Mouse (Mus musculus) ES-E14 (cell line): ENCODE measurements around the gene Unc5cl. TPM values are rescaled to one million over a fixed set of nuclear protein-coding genes. Genes with fewer than 3 reads are reported as not detected.

ENCODE experiments used
- DNase-seq: peaks from one replicate; pipeline ENCODE4 v3.0.0-alpha.2; 2013; ENCODE audit warnings: low read depth, low spot score
- H3K27ac ChIP-seq: 2 replicates; pipeline ENCODE4 v1.5.1; 2012; ENCODE audit warnings: low read depth, mild to moderate bottlenecking, low read length, moderate library complexity, mixed read lengths; ENCODE audit not compliant: poor library complexity, insufficient read depth, severe bottlenecking
- H3K36me3 ChIP-seq: 2 replicates; pipeline ENCODE4 v1.6.1; 2012; ENCODE audit warnings: mild to moderate bottlenecking, low read length, moderate library complexity, mixed read lengths; ENCODE audit not compliant: control insufficient read depth, poor library complexity, insufficient read depth, severe bottlenecking
- H3K4me1 ChIP-seq, 2 experiments: fragments of 150-350 bp in 1 of 2; sonication (generic) in 1 of 2; 2 replicates each; pipeline ENCODE4 v1.6.1; 2012; ENCODE audit warnings: low read length in 2 of 2, mild to moderate bottlenecking in 1 of 2, mixed read lengths in 1 of 2; ENCODE audit not compliant: control insufficient read depth in 2 of 2, insufficient read depth in 2 of 2, poor library complexity in 1 of 2
- H3K4me3 ChIP-seq, 2 experiments: fragments of 150-350 bp in 1 of 2; sonication (generic) in 1 of 2; 2 replicates each; pipeline ENCODE4 v1.5.1; 2012; ENCODE audit warnings: low read length in 2 of 2, low read depth in 1 of 2, mild to moderate bottlenecking in 1 of 2, mixed read lengths in 1 of 2; ENCODE audit not compliant: insufficient read depth in 1 of 2, poor library complexity in 1 of 2, severe bottlenecking in 1 of 2
- H3K9ac ChIP-seq: 2 replicates; pipeline ENCODE4 v1.6.1; 2012; ENCODE audit warnings: low read depth, mild to moderate bottlenecking, low read length, mixed read lengths; ENCODE audit not compliant: poor library complexity, insufficient read depth, severe bottlenecking
- H3K9me3 ChIP-seq: fragments of 150-350 bp; sonication (generic); 2 replicates; pipeline ENCODE4 v1.6.1; 2012; ENCODE audit warnings: low read depth, mild to moderate bottlenecking, low read length; ENCODE audit not compliant: control insufficient read depth, insufficient read depth
- CHD2 ChIP-seq: IDR thresholded peaks from 2 replicates; pipeline ENCODE4 v1.6.1; 2014; ENCODE audit warnings: mild to moderate bottlenecking, low read depth, low read length, inconsistent platforms
- HCFC1 ChIP-seq: IDR thresholded peaks from 2 replicates; pipeline ENCODE4 v1.6.1; 2012; ENCODE audit warnings: low read length, inconsistent platforms, borderline replicate concordance; ENCODE audit not compliant: insufficient read depth
- MAFK ChIP-seq: IDR thresholded peaks from 2 replicates; pipeline ENCODE4 v1.6.1; 2014; ENCODE audit warnings: mild to moderate bottlenecking, low read depth, low read length, inconsistent platforms; ENCODE audit not compliant: insufficient read depth
- ZC3H11A ChIP-seq: IDR thresholded peaks from 2 replicates; pipeline ENCODE4 v1.6.1; 2012; ENCODE audit warnings: low read depth, mild to moderate bottlenecking, inconsistent platforms, low read length, borderline replicate concordance
- ZNF384 ChIP-seq: IDR thresholded peaks from 2 replicates; pipeline ENCODE4 v1.6.1; 2012; ENCODE audit warnings: low read depth, low read length, inconsistent platforms
- in situ Hi-C, 2 experiments: fragments of 600-800 bp; cut with MboI; formaldehyde crosslinking; loops; one replicate each; pipeline ENCODE4 v1.15.1; 2025; ENCODE audit warnings: low sequenced_read_pairs in 2 of 2, inconsistent platforms in 1 of 2; ENCODE audit not compliant: unreplicated experiment in 2 of 2
- total RNA-seq: library from RNA; depleted of rRNA; stranded (reverse); fragments of 300-350 nt; gene quantifications from 2 replicates; pipeline ENCODE4 v1.2.3, GENCODE M21; 2012

Unc5cl gene
- total RNA-seq, 1 experiment: 1.2 TPM

DNA sequence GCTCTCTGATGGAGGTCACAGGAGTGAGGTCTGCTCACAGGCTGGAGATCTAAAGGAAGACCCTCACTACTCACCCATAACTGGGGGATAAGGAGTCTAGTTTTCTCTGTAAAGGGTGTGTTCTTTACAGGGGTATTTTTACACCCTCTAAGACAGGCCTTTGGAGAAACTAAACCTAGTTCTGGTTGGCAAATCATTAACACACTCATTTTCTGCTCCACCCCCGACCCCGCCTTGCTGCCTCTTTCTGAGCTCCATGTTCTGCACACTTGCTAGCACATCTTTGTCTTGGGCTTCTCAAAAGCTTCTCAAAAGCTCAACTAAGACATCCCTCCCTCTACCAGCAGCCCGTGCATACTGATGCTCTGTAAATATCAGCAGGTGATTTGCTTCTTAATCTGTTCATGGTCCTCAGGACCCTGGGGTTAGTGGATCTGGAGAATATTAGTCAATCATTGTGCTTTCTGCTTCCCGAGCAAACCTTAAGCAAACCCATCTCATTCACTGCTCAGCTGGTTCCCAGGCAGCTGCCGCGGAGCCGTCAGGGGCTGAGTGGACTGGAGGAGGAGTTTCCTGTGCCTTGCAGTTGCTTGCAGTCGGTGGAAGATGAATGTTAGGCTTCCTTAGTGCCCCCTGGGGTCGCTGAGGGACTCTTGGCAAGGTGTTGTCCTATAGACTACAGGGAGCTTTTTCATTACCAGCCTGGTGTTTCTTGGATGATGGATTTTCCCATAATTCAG lies 101.7 kb downstream of the Unc5cl start:
- H3K4me1 ChIP-seq: no peaks in the 10 kb centered on the region; a peak in 1 of 4 replicates
- DNase-seq: no peak
- no peak overlapping the region for H3K27ac ChIP-seq
- no peak for TF ChIP-seq MAFK
- no peak for TF ChIP-seq ZC3H11A
- no peak for TF ChIP-seq CHD2
- TF ChIP-seq ZNF384: no peak
- TF ChIP-seq HCFC1: no peak
- no peak overlapping the region for H3K9ac ChIP-seq
- H3K36me3 ChIP-seq: no peaks in the 10 kb centered on the region
- in situ Hi-C loops: no loop called here
- no peaks in the 10 kb centered on the region for H3K9me3 ChIP-seq
- H3K4me3 ChIP-seq: no peak overlapping the region

DNA sequence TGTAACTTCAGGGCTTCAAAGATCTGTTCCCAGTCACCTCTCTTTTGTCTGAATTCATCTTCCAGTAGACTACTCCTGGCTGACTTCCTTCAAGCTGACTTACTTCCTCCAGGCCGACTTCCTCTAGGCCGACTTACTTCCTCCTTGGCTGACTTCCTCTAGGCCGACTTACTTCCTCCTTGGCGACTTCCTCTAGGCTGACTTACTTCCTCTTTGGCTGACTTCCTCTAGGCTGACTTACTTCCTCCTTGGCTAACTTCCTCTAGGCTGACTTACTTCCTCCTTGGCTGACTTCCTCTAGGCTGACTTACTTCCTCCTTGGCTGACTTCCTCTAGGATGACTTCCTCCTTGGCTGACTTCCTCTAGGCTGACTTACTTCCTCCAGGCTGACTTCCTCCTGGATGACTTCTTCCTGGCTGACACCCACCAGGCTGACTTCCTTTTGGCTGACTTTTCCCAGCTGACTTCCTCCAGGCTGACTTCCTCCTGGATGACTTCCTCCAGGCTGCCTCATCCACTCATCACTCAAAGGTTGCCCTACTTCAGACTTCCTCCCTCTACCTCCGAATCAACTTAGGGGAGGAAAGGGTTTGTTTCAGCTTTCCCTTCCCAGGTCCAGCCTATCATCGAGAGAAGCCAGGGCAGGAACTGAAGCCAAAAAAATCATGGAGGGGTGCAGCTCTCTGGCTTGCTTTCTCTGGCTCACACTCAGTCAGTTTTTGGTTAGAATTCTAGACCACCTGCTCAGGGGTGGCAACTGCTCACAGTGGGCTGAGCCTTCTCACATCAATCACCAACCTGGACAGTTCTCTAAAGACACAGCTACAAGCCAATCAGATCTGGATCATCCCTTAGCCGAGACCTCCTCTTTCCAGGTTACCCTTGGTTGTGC lies 103.4 kb downstream of the Unc5cl start:
- H3K36me3 ChIP-seq: no peaks in the 10 kb centered on the region
- H3K9ac ChIP-seq: no peak overlapping the region
- H3K4me1 ChIP-seq: no peaks in the 10 kb centered on the region; a peak in 1 of 4 replicates
- TF ChIP-seq ZC3H11A (no peak), HCFC1 (no peak), ZNF384 (no peak), CHD2 (no peak), MAFK (no peak)
- H3K9me3 ChIP-seq: no peaks in the 10 kb centered on the region
- no peak overlapping the region for H3K27ac ChIP-seq
- no peak for DNase-seq
- H3K4me3 ChIP-seq: no peak overlapping the region
- in situ Hi-C loops: no loop called here

DNA sequence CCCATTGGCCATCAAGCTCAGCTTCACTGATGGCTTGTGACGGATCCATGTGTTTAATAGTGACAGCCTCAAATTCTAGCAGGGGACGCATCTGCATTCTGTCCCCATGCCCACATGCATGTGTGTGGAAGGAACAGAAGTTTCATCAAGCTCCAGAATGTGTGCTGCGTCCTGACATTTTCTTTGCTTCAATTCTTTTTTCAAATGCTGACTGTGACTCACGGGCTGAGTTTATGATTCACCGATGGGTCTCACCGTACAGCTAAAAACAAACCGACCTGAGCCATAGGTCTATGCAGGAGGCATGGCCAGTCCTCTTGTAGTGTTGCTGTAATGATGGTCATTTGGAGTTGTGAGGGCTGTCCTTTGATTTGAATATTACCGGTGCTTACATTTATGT lies 110.2 kb downstream of the Unc5cl start:
- no peaks in the 10 kb centered on the region for H3K36me3 ChIP-seq
- in situ Hi-C loops: no loop called here
- no peak overlapping the region for H3K27ac ChIP-seq
- no peaks in the 10 kb centered on the region for H3K9me3 ChIP-seq
- H3K4me3 ChIP-seq: no peak overlapping the region
- H3K4me1 ChIP-seq: no peaks in the 10 kb centered on the region
- DNase-seq: no peak
- no peak overlapping the region for H3K9ac ChIP-seq
- no peak for TF ChIP-seq MAFK
- no peak for TF ChIP-seq ZNF384
- no peak for TF ChIP-seq CHD2
- no peak for TF ChIP-seq ZC3H11A
- no peak for TF ChIP-seq HCFC1

DNA sequence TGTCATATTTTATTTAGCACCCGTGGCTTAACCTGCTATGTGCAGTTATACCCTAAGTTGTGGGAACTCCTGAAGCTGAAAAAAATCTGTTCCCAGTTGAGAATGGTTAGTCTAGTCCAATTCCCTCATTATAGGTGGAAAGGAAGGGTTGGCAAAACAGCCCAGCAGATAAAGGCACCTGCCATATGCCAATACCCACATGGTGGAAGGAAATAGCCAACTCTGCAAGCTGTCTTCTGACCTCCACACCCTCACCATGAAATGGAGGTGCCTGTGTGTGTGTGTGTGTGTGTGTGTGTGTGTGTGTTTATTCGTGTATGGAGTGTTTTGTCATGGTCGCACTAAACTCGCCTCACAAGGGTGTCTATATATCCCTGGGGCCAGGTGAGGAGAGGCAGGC lies 115.0 kb downstream of the Unc5cl start:
- Histone ChIP-seq H3K9ac (no peak overlapping the region), H3K27ac (no peak overlapping the region), H3K9me3 (no peaks in the 10 kb centered on the region), H3K4me1 (no peaks in the 10 kb centered on the region), H3K4me3 (no peak overlapping the region), H3K36me3 (no peaks in the 10 kb centered on the region)
- no peak for TF ChIP-seq HCFC1
- no peak for TF ChIP-seq MAFK
- no peak for TF ChIP-seq ZC3H11A
- no peak for TF ChIP-seq ZNF384
- no peak for TF ChIP-seq CHD2
- in situ Hi-C loops: no loop called here
- no peak for DNase-seq
